Mouse (Mus musculus) olfactory bulb, adult 2 months (tissue): ENCODE measurements around the gene Maats1.

Source experiments
- CTCF ChIP-seq: fragments of 200-500 bp; IDR thresholded peaks from 2 replicates; pipeline ENCODE4 v1.5.1; 2012; ENCODE audit warnings: low read depth, mild to moderate bottlenecking, low read length, moderate library complexity; ENCODE audit not compliant: insufficient read depth
- POLR2A ChIP-seq: fragments of 200-500 bp; IDR thresholded peaks from 2 replicates; pipeline ENCODE4 v1.6.1; 2012; ENCODE audit warnings: mild to moderate bottlenecking, low read depth, low read length, moderate library complexity; ENCODE audit not compliant: insufficient read depth

DNA sequence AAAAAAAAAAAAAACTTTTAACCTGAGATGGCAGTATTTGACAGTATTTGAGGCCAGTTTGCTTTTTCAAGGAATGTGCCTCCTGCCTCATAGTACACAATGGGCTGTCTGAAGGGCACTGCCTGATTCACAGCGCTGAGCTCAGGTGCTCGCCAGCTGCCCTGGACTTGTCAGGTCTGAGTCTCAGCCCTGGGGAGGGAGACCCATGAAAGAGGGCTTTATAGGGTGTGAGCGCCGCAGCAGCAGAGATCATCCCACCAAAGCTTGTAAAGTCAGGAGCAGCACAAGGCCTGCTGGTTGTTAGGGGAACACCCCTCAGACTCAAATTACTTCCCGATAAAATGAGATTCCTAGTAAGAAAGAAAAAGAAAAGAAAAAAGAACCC, 34.7 kb downstream of the Maats1 start:
- TF ChIP-seq CTCF = no peak
- TF ChIP-seq POLR2A = no peak
